Mouse (Mus musculus) forebrain, embryonic 13.5 days (tissue): Measurements from ENCODE around the gene Gm28047. TPM values are rescaled to one million over a fixed set of nuclear protein-coding genes. Genes with fewer than 3 reads are reported as not detected.
"Not testable (repeated sequence)": the region's sequence is repeated elsewhere in the genome, so short reads cannot be mapped to it uniquely, and the experiment has no call there.

Source experiments
- ATAC-seq: fragments of 200-750 bp; cut with Nextera tagmentation; 2 replicates; pipeline ENCODE4 v1.8.0; 2017
- H3K27ac ChIP-seq: fragments of 300-500 bp; sonication (generic); 2 replicates; pipeline ENCODE4 v1.5.1; 2015; ENCODE audit warnings: inconsistent platforms, mild to moderate bottlenecking, moderate library complexity
- H3K27me3 ChIP-seq: fragments of 300-500 bp; sonication (generic); 2 replicates; pipeline ENCODE4 v1.6.1; 2015; ENCODE audit warnings: mild to moderate bottlenecking, inconsistent platforms
- H3K36me3 ChIP-seq: fragments of 300-500 bp; sonication (generic); 2 replicates; pipeline ENCODE4 v1.6.1; 2015; ENCODE audit warnings: mild to moderate bottlenecking, inconsistent platforms; ENCODE audit not compliant: poor library complexity, severe bottlenecking
- H3K4me1 ChIP-seq: fragments of 300-500 bp; sonication (generic); 2 replicates; pipeline ENCODE4 v1.6.1; 2015; ENCODE audit warnings: inconsistent platforms
- H3K4me2 ChIP-seq: fragments of 300-500 bp; sonication (generic); 2 replicates; pipeline ENCODE4 v1.6.1; 2015; ENCODE audit warnings: inconsistent platforms, mild to moderate bottlenecking, moderate library complexity
- H3K4me3 ChIP-seq: fragments of 300-500 bp; sonication (generic); 2 replicates; pipeline ENCODE4 v1.5.1; 2015; ENCODE audit warnings: mild to moderate bottlenecking, inconsistent platforms
- H3K9ac ChIP-seq: fragments of 300-500 bp; sonication (generic); 2 replicates; pipeline ENCODE4 v1.6.1; 2015; ENCODE audit warnings: mild to moderate bottlenecking, inconsistent platforms
- H3K9me3 ChIP-seq: fragments of 300-500 bp; sonication (generic); replicated peaks from 2 replicates; pipeline ENCODE4 v1.6.1; 2016; ENCODE audit warnings: inconsistent platforms
- WGBS: fragments of 180-500 bp; shearing (Covaris S2); methylation state at CpG from one replicate; pipeline ENCODE4 v1.1.7; 2015; 5-methylcytosine and 5-hydroxymethylcytosine counted together
- polyA plus RNA-seq: library from polyadenylated mRNA; unstranded; fragments of >200 nt; fragmentation: Nextera tagmentation; extraction: Ambion mirVana; gene quantifications from 2 replicates; pipeline ENCODE4 v1.2.1, GENCODE M21; 2015

Gene Gm28047
- polyA plus RNA-seq, 1 experiment from 2014 or later: not detected

GRCm38 (mm10) chr15:102616174-102616573, 8.7 kb downstream of the Gm28047 start:
- no peak overlapping the region for H3K9ac ChIP-seq
- H3K4me2 ChIP-seq: no peak overlapping the region
- H3K27me3 ChIP-seq: no peaks in the 10 kb centered on the region
- no peak for ATAC-seq
- H3K27ac ChIP-seq: no peak overlapping the region
- no peaks in the 10 kb centered on the region for H3K9me3 ChIP-seq
- 100% methylated on average over 2 of the region's 2 CpGs for WGBS
- H3K4me1 ChIP-seq: no peaks in the 10 kb centered on the region
- H3K4me3 ChIP-seq: no peak overlapping the region
- no peaks in the 10 kb centered on the region for H3K36me3 ChIP-seq

GRCm38 (mm10) chr15:102614224-102614623, 10.6 kb downstream of the Gm28047 start:
- Histone ChIP-seq H3K9ac (no peak overlapping the region), H3K27ac (no peak overlapping the region), H3K4me3 (no peak overlapping the region), H3K27me3 (no peaks in the 10 kb centered on the region), H3K4me1 (no peaks in the 10 kb centered on the region), H3K4me2 (no peak overlapping the region), H3K36me3 (no peaks in the 10 kb centered on the region), H3K9me3 (no peaks in the 10 kb centered on the region)
- ATAC-seq: no peak

- Histone ChIP-seq H3K4me2 (no peak overlapping the region), H3K4me3 (no peak overlapping the region), H3K4me1 (no peaks in the 10 kb centered on the region), H3K27ac (no peak overlapping the region), H3K9me3 (no peaks in the 10 kb centered on the region), H3K27me3 (no peaks in the 10 kb centered on the region), H3K9ac (no peak overlapping the region), H3K36me3 (no peaks in the 10 kb centered on the region)
- no peak for ATAC-seq
Measured at GRCm38 (mm10) chr15:102612966-102613365, 11.9 kb downstream of the Gm28047 start.

- 77% methylated on average over 1 of the region's 1 CpGs for WGBS
- not testable (repeated sequence) for ATAC-seq
Measured at GRCm38 (mm10) chr15:102608586-102608985, 16.3 kb downstream of the Gm28047 start.

GRCm38 (mm10) chr15:102593996-102594656, 30.7 kb downstream of the Gm28047 start:
- Histone ChIP-seq H3K9me3 (no peaks in the 10 kb centered on the region), H3K36me3 (no peaks in the 10 kb centered on the region; the same call in 1 of the 2 replicates), H3K9ac (no peak overlapping the region; the same call in 1 of the 2 replicates), H3K27me3 (no peaks in the 10 kb centered on the region), H3K27ac (peak overlapping the region; percentile 19; the same call in 1 of the 2 replicates), H3K4me3 (no peak overlapping the region), H3K4me1 (peaks cover 7% of the 10 kb centered on the region), H3K4me2 (no peak overlapping the region)
- WGBS: 57% methylated on average over 8 of the region's 8 CpGs
- ATAC-seq: no peak; the same call in 1 of the 2 replicates

More at GRCm38 (mm10) chr15:102608586-102608985, 16.3 kb downstream of the Gm28047 start:
- not testable (repeated sequence) for H3K4me1 ChIP-seq, H3K9ac ChIP-seq, H3K36me3 ChIP-seq, H3K27ac ChIP-seq, H3K4me3 ChIP-seq, H3K9me3 ChIP-seq, H3K4me2 ChIP-seq, H3K27me3 ChIP-seq

- H3K27ac ChIP-seq: no peak overlapping the region
- no peak for ATAC-seq
- H3K27me3 ChIP-seq: no peaks in the 10 kb centered on the region
- no peak overlapping the region for H3K4me2 ChIP-seq
- no peak overlapping the region for H3K4me3 ChIP-seq
- no peaks in the 10 kb centered on the region; the same call in 1 of the 2 replicates for H3K36me3 ChIP-seq
- no peak overlapping the region for H3K9ac ChIP-seq
- H3K9me3 ChIP-seq: no peaks in the 10 kb centered on the region
- WGBS: 44% methylated on average over 1 of the region's 1 CpGs
- peaks cover 7% of the 10 kb centered on the region for H3K4me1 ChIP-seq
Measured at GRCm38 (mm10) chr15:102592674-102593073, 32.2 kb downstream of the Gm28047 start.

GRCm38 (mm10) chr15:102590567-102590966, 34.3 kb downstream of the Gm28047 start:
- H3K4me3 ChIP-seq: no peak overlapping the region
- no peak overlapping the region for H3K9ac ChIP-seq
- no peak overlapping the region for H3K27ac ChIP-seq
- no peaks in the 10 kb centered on the region for H3K27me3 ChIP-seq
- H3K4me1 ChIP-seq: peaks cover 10% of the 10 kb centered on the region
- no peak for ATAC-seq
- H3K4me2 ChIP-seq: no peak overlapping the region
- H3K36me3 ChIP-seq: no peaks in the 10 kb centered on the region; the same call in 1 of the 2 replicates
- no peaks in the 10 kb centered on the region for H3K9me3 ChIP-seq
- WGBS: 97% methylated on average over 1 of the region's 1 CpGs

GRCm38 (mm10) chr15:102589826-102590225, 35.0 kb downstream of the Gm28047 start:
- Histone ChIP-seq H3K4me3 (no peak overlapping the region), H3K4me2 (no peak overlapping the region), H3K9me3 (no peaks in the 10 kb centered on the region), H3K4me1 (peaks cover 16% of the 10 kb centered on the region), H3K36me3 (no peaks in the 10 kb centered on the region; the same call in 1 of the 2 replicates), H3K27me3 (no peaks in the 10 kb centered on the region), H3K9ac (no peak overlapping the region), H3K27ac (no peak overlapping the region)
- 97% methylated on average over 8 of the region's 8 CpGs for WGBS
- no peak for ATAC-seq

- Histone ChIP-seq H3K27me3 (no peaks in the 10 kb centered on the region), H3K9ac (no peak overlapping the region), H3K4me3 (no peak overlapping the region), H3K4me1 (peaks cover 25% of the 10 kb centered on the region), H3K9me3 (no peaks in the 10 kb centered on the region), H3K36me3 (no peaks in the 10 kb centered on the region), H3K4me2 (no peak overlapping the region), H3K27ac (peak overlapping the region; percentile 73)
- WGBS: 49% methylated on average over 5 of the region's 5 CpGs
- peak; percentile 35; the same call in 1 of the 2 replicates for ATAC-seq
Measured at GRCm38 (mm10) chr15:102585501-102585900, 39.4 kb downstream of the Gm28047 start.

GRCm38 (mm10) chr15:102583708-102584383, 41.0 kb downstream of the Gm28047 start:
- H3K4me1 ChIP-seq: peaks cover 25% of the 10 kb centered on the region
- WGBS: 10% methylated on average over 8 of the region's 8 CpGs
- peak overlapping the region; percentile 44 for H3K4me2 ChIP-seq
- H3K27me3 ChIP-seq: no peaks in the 10 kb centered on the region
- H3K9ac ChIP-seq: peak overlapping the region; percentile 43
- no peaks in the 10 kb centered on the region for H3K9me3 ChIP-seq
- no peak overlapping the region for H3K4me3 ChIP-seq
- no peaks in the 10 kb centered on the region for H3K36me3 ChIP-seq
- peak; percentile 84 for ATAC-seq
- peak overlapping the region; percentile 93 for H3K27ac ChIP-seq

- Histone ChIP-seq H3K4me1 (peaks cover 34% of the 10 kb centered on the region), H3K9ac (no peak overlapping the region), H3K27ac (no peak overlapping the region), H3K4me2 (no peak overlapping the region), H3K36me3 (no peaks in the 10 kb centered on the region), H3K27me3 (no peaks in the 10 kb centered on the region), H3K9me3 (no peaks in the 10 kb centered on the region), H3K4me3 (no peak overlapping the region)
- WGBS: 78% methylated on average over 1 of the region's 1 CpGs
- no peak for ATAC-seq
Measured at GRCm38 (mm10) chr15:102581205-102581604, 43.7 kb downstream of the Gm28047 start.

- Histone ChIP-seq H3K4me1 (peaks cover 14% of the 10 kb centered on the region), H3K9ac (no peak overlapping the region), H3K27ac (no peak overlapping the region), H3K4me2 (no peak overlapping the region), H3K9me3 (no peaks in the 10 kb centered on the region), H3K36me3 (no peaks in the 10 kb centered on the region), H3K27me3 (no peaks in the 10 kb centered on the region), H3K4me3 (no peak overlapping the region)
- ATAC-seq: no peak
- 93% methylated on average over 2 of the region's 2 CpGs for WGBS
Measured at GRCm38 (mm10) chr15:102578351-102578750, 46.5 kb downstream of the Gm28047 start.
